Mouse (Mus musculus) effector memory CD4-positive, alpha-beta T cell, adult 5 months (primary cell): ENCODE data around the gene Rasip1. TPM values are rescaled to one million over a fixed set of nuclear protein-coding genes. Genes with fewer than 3 reads are reported as not detected.

Experiments used
- polyA plus RNA-seq: library from polyadenylated mRNA; unstranded; fragments of 100-300 nt; shearing (Covaris generic); gene quantifications from one replicate; pipeline ENCODE4 v1.2.1, GENCODE M21; 2017

Gene Rasip1
- polyA plus RNA-seq: not detected

DNA sequence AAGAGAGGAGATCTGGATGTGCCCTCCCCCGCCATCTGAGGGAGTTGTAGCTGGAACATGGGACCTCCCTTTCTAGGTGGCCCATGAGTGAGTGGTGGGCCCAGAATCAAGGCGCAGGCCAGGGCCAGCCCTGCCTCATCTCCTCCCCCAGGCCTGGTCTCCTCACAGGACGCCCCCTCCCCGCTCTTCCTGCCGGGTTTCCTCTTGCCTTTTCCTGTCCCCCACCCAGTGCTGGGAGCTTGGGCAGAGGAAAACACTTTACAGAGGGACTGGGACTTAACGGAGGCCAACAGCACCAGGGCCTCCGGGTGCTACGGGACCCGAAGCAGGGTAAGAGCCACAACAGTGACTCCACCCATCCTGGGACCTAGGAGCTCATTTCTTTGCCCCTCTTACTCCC, at the start of gene Rasip1:
Rasip1 (plus strand) TSS at position 228 of the 400 bp plus-strand sequence.

DNA sequence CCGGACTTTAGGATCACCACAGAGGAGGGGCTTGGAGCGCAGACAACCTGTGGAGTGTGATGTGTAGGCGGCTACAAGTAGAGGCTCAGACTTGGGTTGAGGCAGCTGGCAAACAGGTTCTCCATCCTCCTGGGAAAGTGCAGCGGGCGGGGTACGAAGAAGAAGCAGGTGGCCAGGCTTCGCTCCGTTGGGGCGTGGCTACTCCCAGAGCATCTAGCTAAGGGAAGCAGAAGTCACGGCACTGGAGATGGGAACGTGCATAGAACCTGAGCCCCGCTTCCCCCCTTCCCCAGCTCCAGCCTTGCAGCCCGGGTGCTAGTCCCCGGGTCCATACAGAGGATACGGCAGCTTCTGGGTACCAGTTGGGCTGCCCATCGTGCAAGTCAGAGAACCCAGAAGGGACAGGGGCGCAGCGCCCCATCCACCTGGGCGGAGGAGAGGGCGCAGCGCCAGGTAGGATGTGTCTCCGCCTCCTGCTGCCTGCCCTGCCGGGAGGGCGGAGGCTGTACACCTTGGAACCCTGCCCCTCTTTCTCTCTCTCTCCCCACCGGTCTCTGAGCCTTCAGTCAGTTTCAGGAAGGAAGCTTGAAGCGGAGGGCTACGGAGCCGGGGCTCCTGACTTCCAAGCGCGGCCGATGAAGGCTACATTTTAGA, 10.1 kb upstream of the Rasip1 start, which contains the start of gene Fut1:
Fut1 (plus strand) TSS at position 248 of the 654 bp plus-strand sequence.

DNA sequence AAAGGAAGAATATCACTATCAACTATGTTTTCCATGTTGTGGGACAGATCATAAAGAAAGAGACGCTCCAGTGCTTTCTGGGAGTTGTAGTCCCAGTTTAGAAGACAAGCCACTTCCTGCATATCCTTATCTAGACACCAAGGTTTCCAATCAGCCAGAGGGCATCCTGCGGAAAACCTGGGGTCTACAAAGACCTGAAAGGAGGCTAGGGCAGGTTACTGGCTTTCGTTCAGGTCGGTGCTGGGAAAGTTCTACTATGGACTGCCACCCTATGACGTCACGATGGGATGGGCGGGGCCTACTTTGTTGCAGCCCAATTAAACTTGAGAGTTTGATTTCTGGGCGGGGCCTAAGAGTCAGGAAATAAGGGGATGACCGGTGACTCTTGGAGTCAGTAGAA, 5.8 kb upstream of the Rasip1 start, which contains the start of gene Izumo1:
Izumo1 (plus strand) TSS at position 369 of the 400 bp plus-strand sequence.

DNA sequence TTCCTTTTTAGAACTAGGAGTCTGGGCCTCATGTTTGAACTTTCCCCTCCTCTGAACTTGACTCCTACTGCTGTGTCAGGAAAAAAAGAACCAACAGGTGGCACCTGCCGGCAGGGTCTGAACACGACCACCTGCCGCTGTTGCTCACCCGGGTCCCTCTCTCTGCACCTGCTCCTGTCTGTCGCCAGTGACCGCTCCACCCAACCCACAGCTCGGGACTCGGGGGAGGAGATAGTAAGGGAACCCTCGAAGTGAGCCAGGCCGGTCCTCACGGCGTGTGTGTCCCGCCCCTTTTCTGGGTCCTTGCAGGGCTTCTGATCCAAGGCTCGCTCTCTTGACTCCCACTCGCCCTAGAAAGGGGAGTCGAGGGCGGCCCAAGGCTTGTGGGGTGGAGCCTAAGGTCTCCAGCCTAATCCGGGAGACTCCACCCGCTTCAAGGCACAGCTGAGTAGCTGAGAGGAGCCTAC, 12.3 kb downstream of the Rasip1 start, which contains the start of gene Mamstr:
Mamstr (plus strand) TSS at position 417 of the 467 bp plus-strand sequence.

DNA sequence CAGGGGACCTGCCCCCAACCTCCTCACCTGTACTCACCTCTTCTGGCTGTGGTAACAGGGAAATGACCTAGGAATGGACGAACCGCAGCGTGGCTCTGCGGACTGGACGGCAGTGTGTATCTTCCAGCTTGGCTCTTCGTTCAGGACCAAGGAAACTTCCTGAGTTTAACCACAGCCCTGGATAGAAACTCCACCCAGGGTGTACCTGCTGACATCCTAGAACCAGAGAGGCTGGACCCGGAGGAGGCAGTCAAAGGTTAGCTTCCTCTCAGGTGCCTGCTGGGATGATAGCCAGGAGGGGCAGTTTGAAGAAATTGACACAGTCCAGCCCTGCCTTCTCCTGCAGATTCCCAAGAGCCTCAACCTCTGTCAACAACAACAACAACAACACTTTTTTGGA, 38.9 kb downstream of the Rasip1 start, which contains the start of gene Fut2:
Fut2 (minus strand) TSS at position 234 of the 400 bp plus-strand sequence.

DNA sequence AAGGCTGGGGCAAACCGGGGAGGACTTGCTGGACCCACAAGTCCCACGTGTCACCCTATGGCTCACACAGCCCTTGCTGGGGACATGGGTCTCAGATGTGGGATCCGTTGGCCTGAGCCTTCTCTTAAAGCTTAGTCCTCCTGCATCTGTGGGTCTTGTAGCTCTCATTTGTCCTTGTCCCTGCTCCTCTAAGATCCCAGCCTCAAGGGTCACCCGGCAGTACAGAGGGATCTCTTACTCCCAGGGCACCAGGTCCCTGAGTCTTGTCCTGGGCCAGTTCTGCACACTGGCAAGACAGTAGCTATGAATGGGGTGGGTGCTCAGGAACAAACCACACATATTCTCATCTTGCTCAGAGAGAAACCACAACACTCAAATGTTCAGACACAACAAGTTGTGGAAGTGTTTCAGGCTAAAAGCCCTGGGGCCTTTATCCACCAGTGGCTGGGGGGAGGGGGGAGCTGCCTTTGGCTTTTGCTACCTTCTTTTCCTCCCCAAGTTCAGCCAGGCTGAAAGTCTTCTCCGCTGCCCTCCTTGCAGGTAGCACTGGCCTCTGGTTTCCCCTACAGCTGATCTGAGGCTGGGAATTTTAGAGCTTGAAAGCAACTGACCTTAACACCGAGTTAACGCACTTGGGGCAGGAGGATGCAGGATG, 56.2 kb downstream of the Rasip1 start, which contains the start of gene Ntn5:
Ntn5 (plus strand) TSS at position 627 of the 655 bp plus-strand sequence.

Other genes with a start within 250 kb of the Rasip1 start
- gene Snrnp70, start 231.7 kb upstream of the Rasip1 start, polyA plus RNA-seq: 207 TPM
- not detected for gene Kcna7, start 221.8 kb upstream of the Rasip1 start, polyA plus RNA-seq
- 0.19 TPM for gene Ntf5, start 213.8 kb upstream of the Rasip1 start, polyA plus RNA-seq
- gene Lhb, start 206.7 kb upstream of the Rasip1 start, polyA plus RNA-seq: not detected
- gene Gys1, start 192.6 kb upstream of the Rasip1 start, polyA plus RNA-seq: 5.5 TPM
- gene Ruvbl2, start 189.4 kb upstream of the Rasip1 start, polyA plus RNA-seq: 32.9 TPM
- 2,431 TPM for gene Ftl1, start 167.6 kb upstream of the Rasip1 start, polyA plus RNA-seq
- 199 TPM for gene Bax, start 160.6 kb upstream of the Rasip1 start, polyA plus RNA-seq
- gene Tulp2, start 145.6 kb upstream of the Rasip1 start, polyA plus RNA-seq: 2.3 TPM
- gene Gm45808, start 140.7 kb upstream of the Rasip1 start, polyA plus RNA-seq: not detected
- 0.60 TPM for gene Dhdh, start 138.7 kb upstream of the Rasip1 start, polyA plus RNA-seq
- gene Nucb1, start 117.1 kb upstream of the Rasip1 start, polyA plus RNA-seq: 208 TPM
- 868 TPM for gene Ppp1r15a, start 101.2 kb upstream of the Rasip1 start, polyA plus RNA-seq
- gene Plekha4, start 101.2 kb upstream of the Rasip1 start, polyA plus RNA-seq: 0.39 TPM
- 0.64 TPM for gene Hsd17b14, start 72.6 kb upstream of the Rasip1 start, polyA plus RNA-seq
- gene Bcat2, start 57.3 kb upstream of the Rasip1 start, polyA plus RNA-seq: 38.4 TPM
- not detected for gene Fgf21, start 12.0 kb upstream of the Rasip1 start, polyA plus RNA-seq
- 0.21 TPM for gene Fut1, start 10.2 kb upstream of the Rasip1 start, polyA plus RNA-seq
- not detected for gene Izumo1, start 5.7 kb upstream of the Rasip1 start, polyA plus RNA-seq
- not detected for gene Mamstr, start 12.5 kb downstream of the Rasip1 start, polyA plus RNA-seq
- not detected for gene Fut2, start 38.9 kb downstream of the Rasip1 start, polyA plus RNA-seq
- not detected for gene Ntn5, start 56.5 kb downstream of the Rasip1 start, polyA plus RNA-seq
- not detected for gene Sec1, start 66.9 kb downstream of the Rasip1 start, polyA plus RNA-seq
- gene Car11, start 72.4 kb downstream of the Rasip1 start, polyA plus RNA-seq: 1.7 TPM
- 13.8 TPM for gene Dbp, start 77.6 kb downstream of the Rasip1 start, polyA plus RNA-seq
- 1,532 TPM for gene Rpl18, start 88.0 kb downstream of the Rasip1 start, polyA plus RNA-seq
- 23.7 TPM for gene Sphk2, start 90.5 kb downstream of the Rasip1 start, polyA plus RNA-seq
- gene Fam83e, start 93.7 kb downstream of the Rasip1 start, polyA plus RNA-seq: not detected
- gene Spaca4, start 98.3 kb downstream of the Rasip1 start, polyA plus RNA-seq: not detected
- gene Lmtk3, start 156.2 kb downstream of the Rasip1 start, polyA plus RNA-seq: 0.21 TPM
- gene Sult2b1, start 157.2 kb downstream of the Rasip1 start, polyA plus RNA-seq: 11.7 TPM
- gene Cyth2, start 187.1 kb downstream of the Rasip1 start, polyA plus RNA-seq: 142 TPM
- gene Kcnj14, start 197.3 kb downstream of the Rasip1 start, polyA plus RNA-seq: not detected
- gene Grwd1, start 203.5 kb downstream of the Rasip1 start, polyA plus RNA-seq: 34.5 TPM
- gene Kdelr1, start 245.3 kb downstream of the Rasip1 start, polyA plus RNA-seq: 51.6 TPM